Mouse (Mus musculus) hindbrain, embryonic 10.5 days (tissue): ENCODE measurements at regions not wholly inside any gene's neighbourhood (a gene's known extent, or its start where the extent isn't known, plus 50 kb on each side); places are given as distances from the start of the nearest gene placed in this dataset.

Experiments
- DNase-seq: peaks from one replicate; pipeline ENCODE4 v3.0.0-alpha.2; 2017; ENCODE audit warnings: low spot score
- H3K27ac ChIP-seq: fragments of 300-500 bp; sonication (generic); 2 replicates; pipeline ENCODE4 v1.5.1; 2016; ENCODE audit warnings: mild to moderate bottlenecking, moderate library complexity
- H3K27me3 ChIP-seq: fragments of 300-500 bp; sonication (generic); 2 replicates; pipeline ENCODE4 v1.6.1; 2016; ENCODE audit warnings: mild to moderate bottlenecking; ENCODE audit not compliant: poor library complexity, insufficient read depth, severe bottlenecking
- H3K36me3 ChIP-seq: fragments of 300-500 bp; sonication (generic); 2 replicates; pipeline ENCODE4 v1.6.1; 2016; ENCODE audit warnings: mild to moderate bottlenecking, moderate library complexity
- H3K4me1 ChIP-seq: fragments of 300-500 bp; sonication (generic); replicated peaks from 2 replicates; pipeline ENCODE4 v1.6.1; 2016; ENCODE audit warnings: mild to moderate bottlenecking
- H3K4me3 ChIP-seq: fragments of 300-500 bp; sonication (generic); 2 replicates; pipeline ENCODE4 v1.5.1; 2016; ENCODE audit warnings: mild to moderate bottlenecking, moderate library complexity
- H3K9me3 ChIP-seq: fragments of 300-500 bp; sonication (generic); 2 replicates; pipeline ENCODE4 v1.6.1; 2016; ENCODE audit warnings: mild to moderate bottlenecking, moderate library complexity
- WGBS: fragments of 180-500 bp; shearing (Covaris S2); methylation state at CpG from one replicate; pipeline ENCODE4 v1.1.7; 2016; 5-methylcytosine and 5-hydroxymethylcytosine counted together

DNA sequence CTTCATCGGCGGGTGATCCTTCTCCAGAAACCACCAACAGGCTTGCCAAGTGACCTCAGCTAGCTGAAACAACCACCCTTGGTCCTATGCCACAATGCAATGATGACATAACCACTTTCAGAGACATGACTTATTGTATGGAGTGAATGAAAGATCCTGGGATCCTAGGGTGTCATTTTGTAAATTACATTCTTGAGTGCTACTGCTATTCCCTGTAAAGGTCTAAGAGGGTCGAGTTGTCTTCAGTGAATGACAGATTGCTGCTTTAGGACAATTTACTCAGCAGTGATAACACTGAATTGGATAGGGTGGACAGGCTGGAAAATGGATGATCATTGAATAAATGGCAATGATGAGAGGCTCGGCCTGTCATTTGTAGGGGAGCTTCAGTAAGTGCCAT lies 692.4 kb downstream of the Gm9008 start:
- 74% methylated on average over 4 of the region's 4 CpGs for WGBS
- no peak overlapping the region for H3K4me3 ChIP-seq
- H3K36me3 ChIP-seq, result no peaks in the 10 kb centered on the region
- no peaks in the 10 kb centered on the region for H3K4me1 ChIP-seq
- no peak for DNase-seq
- H3K27ac ChIP-seq, result no peak overlapping the region
- H3K9me3 ChIP-seq, result no peaks in the 10 kb centered on the region
- no peaks in the 10 kb centered on the region for H3K27me3 ChIP-seq

- H3K9me3 ChIP-seq, result no peaks in the 10 kb centered on the region
- no peaks in the 10 kb centered on the region for H3K4me1 ChIP-seq
- no peak overlapping the region for H3K4me3 ChIP-seq
- WGBS, result 77% methylated on average over 3 of the region's 3 CpGs
- H3K36me3 ChIP-seq, result no peaks in the 10 kb centered on the region
- no peak overlapping the region for H3K27ac ChIP-seq
- H3K27me3 ChIP-seq, result no peaks in the 10 kb centered on the region
- no peak for DNase-seq
These were observed 697.6 kb downstream of the Gm9008 start for GRCm38 (mm10) chr6:75799993-75800392.

GRCm38 (mm10) chr6:75799546-75799945 lies 698.0 kb downstream of the Gm9008 start:
- no peak overlapping the region for H3K4me3 ChIP-seq
- DNase-seq, result peak; percentile 2
- no peaks in the 10 kb centered on the region for H3K36me3 ChIP-seq
- H3K27ac ChIP-seq, result no peak overlapping the region
- 58% methylated on average over 2 of the region's 2 CpGs for WGBS
- no peaks in the 10 kb centered on the region for H3K4me1 ChIP-seq
- no peaks in the 10 kb centered on the region for H3K27me3 ChIP-seq
- no peaks in the 10 kb centered on the region for H3K9me3 ChIP-seq

- H3K4me3 ChIP-seq, result peak overlapping the region; percentile 18; the same call in 1 of the 2 replicates
- H3K4me1 ChIP-seq, result no peaks in the 10 kb centered on the region
- no peaks in the 10 kb centered on the region for H3K36me3 ChIP-seq
- no peaks in the 10 kb centered on the region for H3K9me3 ChIP-seq
- WGBS, result 57% methylated on average over 20 of the region's 20 CpGs
- H3K27ac ChIP-seq, result no peak overlapping the region
- H3K27me3 ChIP-seq, result no peaks in the 10 kb centered on the region
- DNase-seq, result no peak
These were observed 714.9 kb downstream of the Gm9008 start for GRCm38 (mm10) chr6:75782680-75783079.

DNA sequence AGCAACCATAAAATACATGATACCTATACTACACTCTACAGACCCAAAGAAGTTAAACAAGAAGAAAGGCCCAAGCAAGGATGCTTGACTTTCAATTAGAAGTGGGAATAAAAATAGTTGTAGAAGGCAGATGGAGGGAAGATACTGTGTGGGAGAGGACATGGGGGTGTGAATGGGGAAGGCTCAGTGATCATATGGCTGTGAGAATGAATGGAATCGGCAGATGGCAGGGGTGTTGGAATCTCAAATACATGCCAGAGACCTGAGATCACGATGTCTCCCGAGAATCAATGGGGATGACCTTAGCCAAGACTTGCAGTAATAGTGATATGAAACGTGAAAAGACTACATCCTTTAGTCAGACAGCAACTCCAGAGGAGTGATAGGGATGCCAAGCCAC lies 734.5 kb downstream of the Gm9008 start:
- Histone ChIP-seq H3K9me3 (no peaks in the 10 kb centered on the region), H3K4me1 (no peaks in the 10 kb centered on the region), H3K4me3 (no peak overlapping the region), H3K36me3 (no peaks in the 10 kb centered on the region), H3K27ac (no peak overlapping the region), H3K27me3 (no peaks in the 10 kb centered on the region)
- WGBS, result 89% methylated on average over 4 of the region's 4 CpGs
- DNase-seq, result no peak

DNA sequence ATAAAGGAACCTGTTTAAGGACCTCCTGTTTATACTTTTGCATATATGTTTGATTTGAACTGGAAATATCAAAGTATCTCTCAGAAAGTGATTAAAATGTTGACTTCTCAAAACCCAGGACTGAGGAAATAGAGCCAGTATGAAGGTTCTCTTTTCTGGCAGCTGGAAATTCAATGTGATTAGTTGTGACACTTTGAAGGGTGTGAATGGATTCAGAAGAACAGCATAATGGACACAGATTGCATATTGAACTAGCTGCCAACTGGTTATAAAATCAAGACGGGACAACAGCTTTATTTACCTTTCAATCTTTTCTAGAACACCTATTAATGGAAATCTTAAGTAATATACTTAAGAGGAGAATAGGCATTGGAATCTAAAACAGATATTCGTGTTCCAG lies 741.4 kb downstream of the Gm9008 start:
- no peaks in the 10 kb centered on the region for H3K27me3 ChIP-seq
- DNase-seq, result no peak
- H3K36me3 ChIP-seq, result no peaks in the 10 kb centered on the region
- H3K4me1 ChIP-seq, result no peaks in the 10 kb centered on the region
- H3K4me3 ChIP-seq, result no peak overlapping the region
- 84% methylated on average over 2 of the region's 2 CpGs for WGBS
- no peaks in the 10 kb centered on the region for H3K9me3 ChIP-seq
- no peak overlapping the region for H3K27ac ChIP-seq
